Mouse (Mus musculus) kidney, adult 9 months (tissue): ENCODE results near the gene Grin2a.

ENCODE experiments used
- DNase-seq: peaks from one replicate; pipeline ENCODE4 v3.0.0; 2022

The Grin2a gene

GRCm38 (mm10) chr16:9994951-9995813, at the start of gene Grin2a:
Grin2a (minus strand) TSS chr16:9995560.
- DNase-seq: no peak

GRCm38 (mm10) chr16:10035582-10036215, 40.3 kb upstream of the Grin2a start:
- no peak for DNase-seq

- no peak for DNase-seq
These were observed 38.1 kb upstream of the Grin2a start for GRCm38 (mm10) chr16:10033416-10033979.

GRCm38 (mm10) chr16:10031891-10032290, 36.5 kb upstream of the Grin2a start:
- DNase-seq: no peak

GRCm38 (mm10) chr16:10026741-10027140, 31.4 kb upstream of the Grin2a start:
- DNase-seq: no peak

GRCm38 (mm10) chr16:10009743-10010142, 14.4 kb upstream of the Grin2a start:
- no peak for DNase-seq

GRCm38 (mm10) chr16:10005606-10006005, 10.2 kb upstream of the Grin2a start:
- DNase-seq: no peak

GRCm38 (mm10) chr16:10004096-10004495, 8.7 kb upstream of the Grin2a start:
- DNase-seq: no peak

- DNase-seq: no peak
These were observed 7.6 kb upstream of the Grin2a start for GRCm38 (mm10) chr16:10003001-10003400.

GRCm38 (mm10) chr16:10001601-10002000, 6.2 kb upstream of the Grin2a start:
- DNase-seq: no peak

GRCm38 (mm10) chr16:9999926-10000325, 4.6 kb upstream of the Grin2a start:
- no peak for DNase-seq

GRCm38 (mm10) chr16:9997931-9998330, 2.6 kb upstream of the Grin2a start:
- DNase-seq: no peak

GRCm38 (mm10) chr16:9995814-9996210, 452 bp upstream of the Grin2a start:
- DNase-seq: no peak

- no peak for DNase-seq
These were observed 1.1 kb downstream of the Grin2a start for GRCm38 (mm10) chr16:9994041-9994950.

- peak; percentile 41 for DNase-seq
These were observed 1.9 kb downstream of the Grin2a start for GRCm38 (mm10) chr16:9993255-9994040.

GRCm38 (mm10) chr16:9992773-9993221, 2.6 kb downstream of the Grin2a start:
- DNase-seq: no peak

- no peak for DNase-seq
These were observed 3.1 kb downstream of the Grin2a start for GRCm38 (mm10) chr16:9992076-9992772.

- no peak for DNase-seq
These were observed 10.3 kb downstream of the Grin2a start for GRCm38 (mm10) chr16:9985041-9985440.

- no peak for DNase-seq
These were observed 14.7 kb downstream of the Grin2a start for GRCm38 (mm10) chr16:9980641-9981040.

GRCm38 (mm10) chr16:9978173-9978572, 17.2 kb downstream of the Grin2a start:
- no peak for DNase-seq

GRCm38 (mm10) chr16:9972705-9973104, 22.7 kb downstream of the Grin2a start:
- DNase-seq: no peak
